Mouse (Mus musculus): Measurements from ENCODE around the gene Lamb1.

Lamb1 gene

DNA sequence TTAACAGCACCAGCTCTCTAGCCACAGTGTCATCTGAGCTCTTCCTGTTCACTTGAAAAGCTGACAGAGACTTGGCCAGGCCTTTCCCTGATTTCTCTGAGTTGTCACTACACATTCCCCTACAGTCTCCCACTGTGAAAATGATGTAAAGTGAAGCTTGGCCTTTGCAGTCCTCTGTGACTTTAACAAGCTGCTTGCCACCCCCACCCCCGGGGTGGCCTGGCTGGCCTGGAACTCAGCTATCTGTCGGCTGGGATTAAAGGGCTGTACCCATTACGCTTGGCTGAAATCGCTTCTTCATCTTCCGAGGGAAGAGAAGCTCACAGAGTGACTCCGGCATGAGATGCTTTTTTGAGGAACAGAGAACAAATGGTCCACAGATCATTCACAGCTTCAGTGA is 50.9 kb downstream of the Lamb1 start:
- CTCF ChIA-PET = no interaction called here

- CTCF ChIA-PET = no interaction called here
These were observed 52.8 kb downstream of the Lamb1 start for GRCm38 (mm10) chr12:31317670-31318408.

DNA sequence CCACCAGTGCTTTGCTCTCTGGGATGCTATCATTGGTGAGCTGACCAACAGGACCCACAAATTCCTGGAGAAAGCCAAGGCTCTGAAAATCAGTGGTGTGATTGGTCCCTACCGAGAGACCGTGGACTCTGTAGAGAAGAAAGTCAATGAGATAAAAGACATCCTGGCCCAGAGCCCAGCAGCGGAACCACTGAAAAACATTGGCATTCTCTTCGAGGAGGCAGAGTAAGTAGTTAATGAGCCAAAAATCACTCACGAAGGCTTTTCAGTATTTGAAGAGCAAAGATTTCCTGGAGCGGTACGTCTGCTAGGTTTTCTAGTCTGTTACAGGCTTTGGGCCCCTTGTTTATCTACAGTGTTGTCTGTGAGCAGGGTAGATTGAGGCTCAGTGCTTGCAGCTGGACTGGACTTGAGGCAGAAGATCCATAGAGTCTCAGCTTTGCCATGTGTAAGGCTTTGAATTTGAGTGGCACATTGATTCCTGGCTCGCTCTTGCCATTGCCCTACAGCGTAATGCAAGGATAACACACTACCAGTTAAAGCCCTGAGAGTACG is 53.5 kb downstream of the Lamb1 start:
- CTCF ChIA-PET = no interaction called here

GRCm38 (mm10) chr12:31320817-31321216 is 55.8 kb downstream of the Lamb1 start:
- CTCF ChIA-PET = no interaction called here

DNA sequence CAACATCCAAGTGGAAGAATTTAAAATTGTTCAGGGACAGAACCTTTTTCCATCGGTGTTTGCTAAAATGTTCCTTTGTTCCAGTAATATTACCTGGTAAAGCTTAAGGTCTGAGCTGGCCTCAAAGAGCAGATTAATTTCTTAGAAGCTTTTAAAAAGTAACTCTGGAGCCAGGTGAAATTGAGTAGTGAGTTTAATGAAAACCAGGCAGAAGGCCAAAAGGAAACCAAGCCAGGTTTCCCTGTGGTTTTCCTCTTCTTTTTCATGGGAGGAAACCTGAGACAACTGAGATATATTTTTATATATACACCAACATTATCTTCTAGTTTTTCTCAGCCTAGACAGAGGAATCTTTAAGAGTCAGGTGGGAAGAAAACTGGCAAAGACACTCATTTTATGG is 56.5 kb downstream of the Lamb1 start:
- CTCF ChIA-PET = no interaction called here

- CTCF ChIA-PET = no interaction called here
These were observed 58.2 kb downstream of the Lamb1 start for GRCm38 (mm10) chr12:31323136-31323695.

DNA sequence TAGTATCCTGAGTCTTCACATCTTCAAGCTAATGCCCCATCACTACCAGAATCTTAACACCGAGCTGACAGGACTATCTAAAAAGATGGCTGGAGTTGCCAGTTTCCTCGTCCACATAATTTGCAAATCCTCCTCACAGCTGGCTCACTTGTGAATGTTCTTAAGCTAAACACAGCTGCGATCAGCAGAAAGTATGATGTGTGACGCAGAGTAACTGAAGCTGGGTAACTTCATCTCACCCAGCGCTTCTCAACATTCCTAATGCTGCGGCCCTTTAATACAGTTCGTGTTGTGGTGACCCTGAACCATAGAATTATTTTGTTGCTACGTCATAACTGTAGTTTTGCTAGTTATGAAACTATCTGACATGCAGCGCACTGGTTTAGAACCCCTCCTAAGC is 62.1 kb downstream of the Lamb1 start:
- CTCF ChIA-PET = no interaction called here

- CTCF ChIA-PET = no interaction called here
These were observed 68.2 kb downstream of the Lamb1 start for GRCm38 (mm10) chr12:31333261-31333660.

DNA sequence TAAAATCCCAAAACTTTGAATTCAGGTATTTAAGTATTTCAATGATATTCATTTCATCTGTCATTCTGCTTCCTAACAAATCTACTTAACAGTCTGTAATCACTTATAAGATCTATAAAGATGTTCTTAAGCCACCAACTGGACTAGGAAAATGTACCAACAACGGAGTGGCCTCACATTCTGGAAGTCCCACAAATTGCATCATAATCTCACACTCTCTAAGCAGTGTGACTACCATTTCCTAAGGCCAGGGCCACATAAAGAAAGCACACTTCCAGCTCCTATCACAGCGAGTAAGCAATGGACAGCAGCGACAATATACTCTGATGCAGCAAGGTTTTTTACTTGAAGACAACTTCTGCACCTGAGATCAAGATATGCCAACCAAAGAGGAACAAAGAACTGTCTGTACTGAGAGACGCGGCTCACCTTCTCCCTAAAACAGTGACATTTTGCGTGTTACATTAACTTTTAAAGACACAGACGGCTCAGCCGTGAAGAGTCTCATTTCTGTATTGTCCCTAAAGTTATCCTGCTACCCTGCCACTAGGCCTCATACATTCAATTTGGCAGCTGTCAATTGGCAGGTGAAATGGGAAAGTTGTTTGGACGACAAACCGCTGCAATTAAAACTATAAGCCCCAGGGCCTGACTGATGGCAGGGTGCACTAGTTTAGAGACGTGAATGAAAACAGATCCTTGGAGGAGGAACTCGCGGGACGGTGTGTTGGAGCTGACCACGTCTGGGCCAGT is 85.3 kb downstream of the Lamb1 start:
- CTCF ChIA-PET = no interaction called here

DNA sequence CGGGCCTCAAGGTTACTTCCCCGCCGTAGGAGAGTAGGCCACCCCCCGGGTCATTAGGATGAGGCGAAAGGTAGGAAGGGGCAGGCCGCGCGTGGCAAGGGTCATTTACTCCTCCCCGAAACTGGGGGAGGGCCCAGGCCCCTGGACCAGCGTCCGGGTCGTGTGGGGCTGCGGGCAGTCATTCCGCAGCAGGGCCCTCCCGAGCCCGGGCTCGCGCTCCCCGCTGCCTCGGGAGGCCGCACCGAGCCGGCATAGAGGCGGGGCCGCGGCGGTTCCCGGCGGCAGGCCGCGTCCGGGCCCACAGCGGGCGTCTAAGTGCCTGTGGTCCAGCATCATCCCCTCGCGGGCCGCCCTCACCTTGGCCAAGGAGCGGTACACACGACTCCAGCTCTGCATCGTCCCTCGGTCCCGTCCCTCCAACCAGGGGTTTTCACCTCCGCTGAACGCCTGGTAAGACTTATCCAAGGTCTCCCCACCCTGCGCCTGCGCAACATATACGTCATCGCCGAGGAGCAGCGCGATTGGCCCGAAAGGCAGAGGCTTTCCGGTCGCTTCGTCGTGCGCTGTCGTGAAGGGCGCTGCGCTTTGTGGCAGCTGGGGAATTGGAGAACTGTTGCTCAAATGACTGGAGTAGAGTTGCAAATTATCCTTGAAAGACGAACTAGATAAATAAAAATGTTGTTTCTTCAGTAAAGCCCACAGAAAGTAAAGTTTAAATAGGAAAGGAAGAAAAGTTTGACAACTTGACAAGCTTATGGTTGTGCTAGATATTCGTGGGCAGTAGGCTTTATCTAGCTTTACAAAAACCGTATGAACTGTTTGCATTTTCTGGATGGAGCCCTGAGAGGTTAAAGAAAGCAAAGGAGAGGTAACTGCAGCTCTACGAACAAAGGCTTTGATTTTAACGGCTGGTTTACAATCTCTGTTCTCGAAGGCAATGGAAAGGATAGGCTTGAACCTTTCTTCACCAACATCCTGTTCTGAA is 86.2 kb downstream of the Lamb1 start, which contains the start of gene Dld:
TSS of gene Dld (minus strand) at position 510 of the 985 bp plus-strand sequence.
- CTCF ChIA-PET = no interaction called here

DNA sequence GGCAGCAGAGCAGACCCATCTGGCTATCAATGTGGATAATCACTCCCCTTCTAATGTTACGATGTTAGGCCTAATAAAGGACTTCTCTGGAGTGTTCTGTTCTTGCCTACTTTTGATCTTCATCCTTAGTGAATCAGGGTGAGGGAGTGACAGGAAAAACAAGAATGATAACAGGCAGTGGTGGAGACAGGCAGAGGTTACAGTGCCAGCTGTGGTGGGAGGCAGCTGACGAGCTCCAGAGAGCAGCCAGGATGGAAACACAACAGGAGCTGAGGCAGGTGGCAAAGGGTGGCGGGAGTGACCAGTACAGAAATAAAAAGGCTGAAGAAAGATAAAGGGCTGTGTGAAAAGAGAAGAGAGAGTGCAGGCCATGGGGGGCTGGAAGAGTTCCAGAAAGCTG is 101.4 kb downstream of the Lamb1 start:
- CTCF ChIA-PET = no interaction called here

DNA sequence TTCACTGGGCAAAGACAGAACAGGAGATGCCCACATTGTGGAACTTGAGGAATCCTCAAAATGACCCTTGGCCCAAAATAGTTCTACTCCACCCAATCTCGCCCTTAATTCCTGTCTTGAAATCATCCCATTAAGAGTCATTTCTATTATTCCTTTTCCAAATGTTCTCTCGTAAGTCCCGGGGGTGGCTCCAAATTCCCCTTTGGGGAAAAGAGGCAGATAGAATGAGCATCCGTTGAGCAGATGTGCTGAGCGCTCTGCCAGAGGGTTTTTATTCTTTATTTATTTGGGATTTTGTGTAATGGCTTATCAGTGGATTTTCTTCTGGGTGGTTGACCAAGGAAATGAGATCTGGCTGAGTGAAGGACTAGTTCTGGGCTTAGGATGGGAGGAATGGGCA is 102.7 kb downstream of the Lamb1 start:
- CTCF ChIA-PET = no interaction called here

DNA sequence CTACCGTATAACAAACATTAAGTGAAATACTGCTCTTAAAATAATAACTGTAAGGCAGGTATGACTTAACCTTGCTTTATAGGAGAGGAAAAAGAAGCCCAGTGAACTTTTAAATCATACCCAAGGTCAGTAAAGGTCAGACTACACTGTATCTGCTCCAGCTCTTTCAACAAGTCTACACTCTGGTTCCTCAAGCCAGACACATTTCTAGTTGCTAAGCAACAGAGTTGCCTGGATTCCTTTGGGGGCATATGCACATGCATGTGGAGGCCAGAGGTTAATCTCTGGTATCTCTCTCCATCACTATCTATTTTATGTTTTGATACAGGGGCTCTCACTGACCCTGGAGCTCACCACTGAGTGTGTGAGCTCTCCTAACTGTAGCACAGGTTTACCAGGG is 104.1 kb downstream of the Lamb1 start:
- CTCF ChIA-PET = no interaction called here

- CTCF ChIA-PET = no interaction called here
These were observed 104.6 kb downstream of the Lamb1 start for GRCm38 (mm10) chr12:31369656-31370055.

GRCm38 (mm10) chr12:31374603-31375282 is 109.7 kb downstream of the Lamb1 start:
- CTCF ChIA-PET = no interaction called here

DNA sequence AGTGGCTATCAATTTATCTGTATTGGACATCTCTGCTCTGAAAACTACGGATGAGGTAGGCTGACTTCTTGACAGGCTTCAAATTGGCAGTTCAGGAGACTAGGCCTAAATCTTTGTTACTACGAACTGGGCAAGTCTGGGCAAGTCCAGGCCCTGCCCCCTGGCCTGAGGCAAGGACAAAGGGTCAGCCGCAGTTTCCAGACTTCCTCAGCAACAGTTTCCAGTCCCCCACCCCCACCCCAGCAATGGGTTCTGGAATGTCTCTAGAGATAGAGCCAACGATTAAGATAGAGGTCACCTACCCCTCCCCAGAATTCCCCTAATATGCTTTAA is 110.2 kb downstream of the Lamb1 start:
- CTCF ChIA-PET = interaction anchor here (0.6 kb wide), 1 partner anchor 114 kb away, joined by 13 read pairs; no protein-coding TSS in a partner anchor

GRCm38 (mm10) chr12:31376326-31376950 is 111.4 kb downstream of the Lamb1 start:
- CTCF ChIA-PET = interaction anchor here (0.7 kb wide), 1 partner anchor 223 kb away, joined by 4 read pairs; no protein-coding TSS in a partner anchor

DNA sequence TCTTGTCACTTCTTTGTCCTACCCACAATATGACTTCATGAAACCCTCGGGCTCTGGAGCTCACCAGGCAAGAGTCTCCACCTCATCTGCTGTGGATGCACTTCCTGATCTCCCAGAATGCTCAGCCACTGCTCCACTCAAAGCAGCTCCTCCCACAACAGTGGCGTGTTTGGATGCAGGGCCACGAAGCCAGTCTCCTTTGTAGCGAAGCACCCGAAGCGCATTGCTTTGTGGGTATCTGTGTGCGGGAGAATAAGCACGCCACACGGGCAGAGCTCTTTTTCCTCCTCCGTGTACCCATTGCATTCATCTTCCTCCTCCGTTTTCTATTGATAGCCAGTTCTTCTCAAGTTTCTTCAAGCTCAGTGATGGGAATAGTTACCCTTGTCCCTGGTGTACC is 112.2 kb downstream of the Lamb1 start:
- CTCF ChIA-PET = no interaction called here
